Mouse (Mus musculus) c-Kit-negative CD71-positive TER-119-positive erythroid progenitor cells, embryonic 14.5 days (primary cell): ENCODE data around the gene Erbb3.
"Not testable (repeated sequence)": the region's sequence is repeated elsewhere in the genome, so short reads cannot be mapped to it uniquely, and the experiment has no call there.

Experiments
- DNase-seq: peaks from one replicate; pipeline ENCODE4 v3.0.0-alpha.2; 2013; ENCODE audit warnings: low read depth, low spot score

Erbb3 gene

DNA sequence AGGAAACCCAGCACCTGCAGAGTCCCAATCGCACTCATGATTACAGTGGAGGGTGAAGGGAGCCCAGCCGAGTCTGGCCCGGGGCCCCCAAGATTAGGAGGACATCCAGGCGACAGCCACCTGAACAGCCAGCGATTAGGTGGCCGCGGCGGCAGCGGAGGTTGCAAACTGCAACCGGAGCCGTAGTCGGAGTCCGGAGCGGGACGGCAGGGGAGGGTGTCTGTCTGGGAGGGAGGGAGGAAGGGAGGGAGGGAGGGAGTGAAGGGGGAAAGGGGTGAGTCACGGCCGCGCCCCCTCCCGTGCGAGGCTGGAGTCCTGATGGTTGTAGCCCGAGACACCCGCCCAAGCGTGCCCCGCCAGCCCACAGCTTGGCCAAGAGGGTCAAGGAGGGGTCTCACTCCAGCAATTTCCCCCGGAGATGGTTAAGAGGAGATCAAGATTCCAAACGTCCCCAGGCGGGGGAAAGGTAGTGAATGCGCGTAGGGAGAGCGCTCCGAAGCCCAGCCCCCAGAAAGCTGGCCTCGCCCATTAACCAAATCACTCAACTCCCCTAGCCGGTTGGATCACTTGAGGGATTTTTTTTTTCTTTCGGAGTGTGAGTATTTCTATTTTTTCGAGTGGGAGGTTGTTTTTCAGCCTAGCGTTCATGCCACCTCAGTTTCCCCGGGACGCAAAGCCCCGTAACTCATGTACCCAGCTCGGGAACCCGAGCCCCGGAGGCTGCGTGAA is at the start of gene Erbb3:
Erbb3 (minus strand) TSS at position 189 of the 729 bp plus-strand sequence.
- DNase-seq = no peak

DNA sequence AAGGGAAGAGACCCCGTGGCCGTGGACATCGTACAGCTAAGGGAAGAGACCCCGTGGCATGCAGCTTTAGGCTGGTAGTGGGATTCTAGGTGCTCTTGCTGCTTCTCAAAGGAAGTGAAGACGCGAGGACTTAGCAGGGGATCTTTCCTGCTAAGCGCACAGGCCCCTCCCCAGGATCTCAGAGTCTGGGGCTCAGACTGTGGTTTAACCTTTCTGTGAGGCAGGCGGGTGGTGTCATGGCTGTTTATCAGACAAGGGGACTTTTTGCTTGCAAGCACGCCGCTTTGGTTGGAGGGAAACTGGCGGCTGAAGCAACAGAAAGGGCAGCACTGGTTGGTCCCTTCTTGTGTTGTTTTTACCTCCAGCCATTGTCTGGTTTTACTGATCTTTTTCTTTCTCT is 47.6 kb upstream of the Erbb3 start:
- no peak for DNase-seq

DNA sequence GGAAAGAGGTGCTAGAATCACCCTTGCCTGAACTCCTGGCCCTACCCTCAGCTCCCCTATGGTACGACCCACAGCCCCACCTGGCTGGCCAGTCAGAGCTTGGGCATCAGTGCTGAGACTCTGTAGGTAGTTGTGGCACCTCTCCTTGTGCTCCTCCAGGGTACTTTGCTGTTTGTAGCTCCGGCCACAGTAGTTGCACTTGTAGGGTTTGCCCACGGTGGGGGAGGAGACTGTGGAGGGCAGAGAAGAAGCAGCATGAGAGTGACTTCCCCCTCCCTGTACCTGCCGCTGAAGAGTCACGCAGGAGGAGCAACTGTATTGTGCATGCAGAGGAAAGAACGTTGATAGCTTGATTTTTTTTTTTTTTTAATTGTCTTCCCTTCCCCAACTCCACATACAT is 47.1 kb upstream of the Erbb3 start:
- DNase-seq = no peak

DNA sequence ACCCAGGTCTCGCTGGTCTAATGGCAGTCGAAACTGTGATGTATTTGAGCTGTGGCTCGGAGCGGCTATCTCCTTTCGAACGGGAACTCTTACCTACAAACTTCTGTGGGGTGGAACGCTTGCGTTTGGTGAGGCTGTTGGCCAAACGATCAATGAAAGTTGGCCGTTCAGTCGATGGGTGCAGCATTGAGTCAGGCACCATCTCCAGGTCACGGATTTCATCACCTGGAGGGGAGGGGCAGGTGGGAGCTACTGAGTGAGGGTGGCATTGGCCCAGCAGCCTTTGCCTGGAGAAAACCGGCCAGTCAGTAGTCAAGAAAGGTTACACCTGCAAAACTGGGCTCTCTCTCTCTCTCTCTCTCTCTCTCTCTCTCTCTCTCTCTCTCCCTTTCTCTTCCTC is 46.2 kb upstream of the Erbb3 start:
- no peak for DNase-seq

DNA sequence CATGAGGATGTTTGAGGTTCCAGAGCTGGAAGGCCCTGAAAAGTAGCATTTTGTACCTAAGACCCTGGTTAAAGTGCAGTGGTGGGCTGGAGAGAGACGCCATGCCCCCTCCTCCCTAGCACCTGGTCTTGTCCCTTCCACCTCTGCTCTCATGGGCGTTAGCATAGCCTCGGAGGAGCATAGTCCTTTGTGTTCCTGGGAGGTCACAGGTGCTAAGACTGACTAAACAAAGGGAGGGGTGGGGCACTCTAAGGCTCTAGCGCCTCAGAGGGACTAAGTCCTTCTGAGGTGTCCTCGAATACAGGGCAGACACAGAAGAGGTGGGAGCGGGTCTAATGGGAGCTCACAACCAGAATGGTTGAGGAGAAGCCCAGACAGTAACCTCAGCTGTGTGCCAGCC is 42.1 kb upstream of the Erbb3 start:
- no peak for DNase-seq

- DNase-seq = not testable (repeated sequence)
Observed at GRCm38 (mm10) chr10:128630306-128630705, 40.9 kb upstream of the Erbb3 start.

- peak; percentile 52 for DNase-seq
Observed at GRCm38 (mm10) chr10:128629746-128630145, 40.3 kb upstream of the Erbb3 start.

- peak; percentile 37 for DNase-seq
Observed at GRCm38 (mm10) chr10:128627398-128628317, 38.2 kb upstream of the Erbb3 start.

DNA sequence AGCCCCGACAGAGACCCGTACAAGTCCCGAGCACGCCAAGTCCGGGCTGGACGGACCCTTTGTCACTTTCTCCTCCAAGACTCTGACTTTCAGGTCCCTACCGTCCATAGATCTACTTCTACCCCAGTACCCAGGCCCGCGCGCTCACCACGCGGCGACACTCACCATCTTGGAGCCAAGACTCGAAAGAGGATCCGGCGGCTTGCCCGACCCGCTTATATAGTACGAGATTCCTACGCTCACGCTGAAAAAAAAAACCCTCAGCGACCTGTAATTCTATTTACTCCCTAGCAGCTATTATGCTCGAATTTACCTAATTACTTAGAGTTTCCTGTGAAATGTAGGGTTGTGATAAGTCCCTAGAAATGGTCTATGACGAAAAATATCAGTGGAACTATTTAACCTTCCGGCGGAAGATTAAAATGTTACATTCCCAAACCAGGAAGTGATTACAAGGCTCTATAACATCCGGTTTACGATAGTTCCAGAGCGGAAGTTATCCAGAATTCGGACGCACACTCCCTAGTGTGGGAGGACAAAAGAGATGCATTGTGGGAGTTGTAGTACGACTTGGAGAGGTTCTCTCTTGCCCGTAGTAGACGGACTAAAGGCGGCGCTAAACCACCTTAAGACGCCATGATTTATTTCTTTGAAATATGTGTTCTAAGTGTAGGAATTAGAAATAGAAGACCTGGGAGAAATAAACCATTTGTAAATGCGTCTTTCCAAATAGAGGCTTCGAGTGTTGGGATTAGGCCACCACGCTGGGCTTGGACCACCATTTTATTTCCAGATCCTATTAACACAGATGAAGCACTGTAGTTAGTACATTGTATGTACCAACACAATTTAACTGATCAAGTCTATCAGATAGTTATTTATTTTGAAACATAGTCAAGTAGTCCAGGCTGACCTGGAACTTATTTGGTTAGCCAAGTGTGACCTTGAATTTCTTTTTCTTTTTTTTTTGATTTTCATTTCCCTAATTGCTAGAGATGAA is 37.2 kb upstream of the Erbb3 start, which contains the start of gene Rps26:
Rps26 (minus strand) TSS at position 437 of the 1,000 bp plus-strand sequence.
- DNase-seq = peak; percentile 96

DNA sequence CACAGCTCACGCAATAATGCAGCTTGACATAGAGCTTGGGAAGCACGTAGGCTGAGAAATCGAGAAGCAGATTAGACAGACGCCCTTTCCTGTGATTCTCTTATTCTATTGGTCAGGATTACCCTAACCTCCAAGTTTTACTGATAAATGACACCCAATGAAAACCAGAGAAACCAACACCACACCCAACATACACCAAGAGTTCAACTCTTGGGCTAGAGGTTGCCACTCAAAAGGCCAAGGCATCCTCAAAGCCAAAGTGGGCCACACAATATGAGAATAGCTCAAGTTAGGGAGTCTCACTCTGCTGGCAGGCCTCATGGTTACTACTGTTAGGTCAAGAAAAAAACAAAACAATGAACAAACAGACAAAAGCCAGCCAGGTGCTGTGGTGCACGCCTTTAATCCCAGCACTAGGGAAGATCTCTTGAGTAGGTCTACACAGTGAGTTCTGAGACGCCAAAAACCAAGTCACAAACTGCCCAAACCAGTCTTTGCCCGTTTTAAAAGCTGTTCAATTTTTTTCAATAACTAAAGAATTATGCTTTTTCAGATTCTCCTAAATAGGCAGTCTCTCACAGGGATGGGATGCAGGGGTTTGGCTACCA is 35.9 kb upstream of the Erbb3 start:
- DNase-seq = peak; percentile 58

- not testable (repeated sequence) for DNase-seq
Observed at GRCm38 (mm10) chr10:128623106-128623613, 33.7 kb upstream of the Erbb3 start.

DNA sequence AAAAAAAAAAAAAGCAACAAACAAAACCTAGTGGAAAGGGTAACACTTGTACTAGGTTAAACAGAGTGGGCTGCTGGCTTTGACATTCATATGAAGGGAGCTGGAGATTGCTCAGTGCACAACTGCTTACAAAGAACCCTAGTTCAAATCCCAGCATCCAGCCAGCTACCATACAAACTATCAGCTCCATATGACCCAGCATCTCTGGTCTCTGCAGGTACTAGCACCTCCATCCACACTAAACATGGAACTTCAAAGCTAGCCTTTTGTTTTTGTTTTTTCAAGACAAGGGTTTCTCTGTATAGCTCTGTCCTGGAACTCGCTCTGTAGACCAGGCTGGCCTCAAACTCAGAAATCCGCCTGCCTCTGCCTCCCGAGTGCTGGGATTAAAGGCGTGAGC is 33.2 kb upstream of the Erbb3 start:
- no peak for DNase-seq

- DNase-seq = no peak
Observed at GRCm38 (mm10) chr10:128621986-128622520, 32.6 kb upstream of the Erbb3 start.

- no peak for DNase-seq
Observed at GRCm38 (mm10) chr10:128620241-128620640, 30.8 kb upstream of the Erbb3 start.

DNA sequence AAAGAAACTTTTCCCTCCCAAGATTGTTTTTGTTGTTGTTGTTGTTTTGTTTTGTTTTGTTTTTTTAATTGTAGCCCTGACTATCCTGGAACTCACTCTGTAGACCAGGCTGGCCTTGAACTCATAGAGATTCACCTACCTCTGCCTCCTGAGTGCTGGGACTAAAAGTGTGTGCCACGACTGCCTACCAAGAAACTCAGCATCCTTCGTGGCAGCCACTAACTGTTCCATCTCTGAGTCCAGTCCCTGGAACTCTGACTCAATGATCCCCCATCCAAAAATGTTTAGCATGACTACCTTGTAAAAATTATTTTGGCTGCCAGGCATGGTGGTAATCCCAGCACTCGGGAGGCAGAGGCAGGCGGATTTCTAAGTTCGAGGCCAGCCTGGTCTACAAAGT is 29.7 kb upstream of the Erbb3 start:
- not testable (repeated sequence) for DNase-seq

- no peak for DNase-seq
Observed at GRCm38 (mm10) chr10:128618570-128618969, 29.1 kb upstream of the Erbb3 start.

- DNase-seq = not testable (repeated sequence)
Observed at GRCm38 (mm10) chr10:128615798-128616448, 26.5 kb upstream of the Erbb3 start.

GRCm38 (mm10) chr10:128614934-128615333 is 25.5 kb upstream of the Erbb3 start:
- no peak for DNase-seq

- not testable (repeated sequence) for DNase-seq
Observed at GRCm38 (mm10) chr10:128613820-128614219, 24.4 kb upstream of the Erbb3 start.

DNA sequence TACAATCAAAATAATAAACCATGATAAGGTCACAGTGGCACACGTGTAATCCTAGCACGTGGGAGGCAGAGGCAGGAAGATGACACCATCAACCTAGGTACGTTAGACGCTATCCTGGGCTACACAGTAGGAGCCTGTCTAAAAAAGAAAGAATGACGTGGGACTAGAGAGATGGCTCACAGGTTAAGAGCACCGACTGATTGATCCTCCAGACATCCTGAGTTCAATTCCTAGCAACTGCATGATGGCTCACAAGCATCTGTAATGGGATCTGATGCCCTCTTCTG is 23.6 kb upstream of the Erbb3 start:
- no peak for DNase-seq
